Mouse (Mus musculus) left cerebral cortex, adult 11 months (tissue): ENCODE data around the gene Man1a.

Source experiments
- DNase-seq: peaks from one replicate; pipeline ENCODE4 v3.0.0; 2022; ENCODE audit warnings: low spot score

Gene Man1a

DNA sequence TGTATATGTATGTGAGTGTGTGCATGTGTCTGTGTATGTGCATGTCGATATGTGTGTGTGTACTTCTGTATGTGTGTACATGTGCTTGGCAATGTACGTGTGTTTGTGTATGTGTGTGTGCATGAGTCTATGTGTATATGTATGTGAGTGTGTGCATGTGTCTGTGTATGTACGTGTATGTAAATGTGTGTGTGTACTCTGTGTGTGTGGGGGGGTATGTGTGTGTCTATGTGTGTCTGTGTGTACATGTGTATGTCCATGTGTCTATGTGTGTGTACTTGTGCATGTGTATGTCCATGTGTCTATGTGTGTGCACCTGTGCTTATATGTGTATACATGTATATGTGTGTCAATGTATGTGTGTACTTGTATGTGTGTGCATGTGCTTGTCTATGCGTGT lies 15.2 kb downstream of the Man1a start:
- no peak for DNase-seq

DNA sequence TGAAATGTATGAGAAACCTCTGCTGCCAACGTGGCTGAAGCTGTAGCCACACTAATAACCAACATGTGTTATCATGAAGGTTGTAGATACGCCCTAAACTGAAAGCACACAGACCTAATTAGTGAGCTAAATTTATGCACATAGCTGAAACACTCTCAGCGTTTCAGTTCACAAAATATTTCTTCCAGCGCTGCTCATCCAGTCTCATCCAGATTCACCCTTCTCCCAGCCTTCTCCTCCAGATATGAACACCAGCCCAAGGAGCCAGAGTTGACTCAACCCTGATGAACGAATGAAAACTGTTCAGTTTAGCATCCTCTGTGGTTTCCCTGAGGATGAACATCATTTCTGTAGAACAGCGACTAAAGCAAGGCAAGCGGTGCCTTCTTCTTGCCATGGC lies 15.8 kb downstream of the Man1a start:
- no peak for DNase-seq

DNA sequence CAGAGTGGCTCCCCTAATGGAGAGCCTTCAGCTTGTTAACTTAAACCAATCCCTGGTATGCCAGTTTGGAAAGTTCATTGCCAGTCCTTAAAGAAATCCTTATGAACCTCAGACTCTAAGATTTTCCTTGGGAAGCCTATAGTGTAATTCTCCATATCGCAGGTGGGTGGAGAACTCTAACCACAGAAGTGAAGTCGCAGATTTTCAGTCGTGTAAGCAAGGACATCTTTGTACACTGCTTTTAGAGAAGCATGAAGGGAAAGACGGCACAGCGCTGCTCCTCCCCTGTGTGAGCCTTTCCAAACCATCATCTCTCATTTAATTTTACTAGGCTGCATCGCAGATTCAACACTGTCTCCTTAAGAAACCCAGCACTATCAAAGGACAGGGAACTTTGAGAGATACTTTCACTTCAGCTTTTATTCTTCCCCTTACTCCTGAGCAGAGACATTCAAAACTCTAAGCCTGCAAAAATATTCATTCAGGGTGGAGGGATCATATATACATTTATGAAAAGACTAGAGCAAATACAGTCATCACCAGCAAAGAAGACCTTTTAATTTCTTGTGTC lies 16.6 kb downstream of the Man1a start:
- no peak for DNase-seq

- DNase-seq: no peak
Observed at GRCm38 (mm10) chr10:54059092-54059496, 17.3 kb downstream of the Man1a start.

DNA sequence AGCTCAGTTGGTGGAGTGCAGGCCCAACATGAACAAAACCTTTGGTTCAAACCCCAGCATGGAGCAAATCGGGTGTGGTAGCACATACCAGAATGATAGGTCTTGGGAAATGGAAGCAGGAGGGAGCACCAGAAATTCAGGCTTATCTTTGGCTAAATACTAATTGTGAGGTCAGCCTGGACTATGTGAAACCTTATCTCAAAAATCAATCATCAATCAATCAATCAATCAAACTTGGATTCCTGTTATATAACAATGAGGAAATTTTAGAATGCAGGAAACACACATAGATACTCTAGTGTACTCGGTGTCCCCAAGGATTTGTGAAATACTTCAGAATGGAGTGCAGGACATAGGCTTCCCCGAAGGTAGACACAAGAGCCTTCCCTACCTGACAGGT lies 17.8 kb downstream of the Man1a start:
- DNase-seq: no peak

GRCm38 (mm10) chr10:54054188-54054587 lies 22.2 kb downstream of the Man1a start:
- DNase-seq: no peak

GRCm38 (mm10) chr10:54047885-54048284 lies 28.5 kb downstream of the Man1a start:
- no peak for DNase-seq

GRCm38 (mm10) chr10:54043358-54043757 lies 33.1 kb downstream of the Man1a start:
- DNase-seq: no peak

DNA sequence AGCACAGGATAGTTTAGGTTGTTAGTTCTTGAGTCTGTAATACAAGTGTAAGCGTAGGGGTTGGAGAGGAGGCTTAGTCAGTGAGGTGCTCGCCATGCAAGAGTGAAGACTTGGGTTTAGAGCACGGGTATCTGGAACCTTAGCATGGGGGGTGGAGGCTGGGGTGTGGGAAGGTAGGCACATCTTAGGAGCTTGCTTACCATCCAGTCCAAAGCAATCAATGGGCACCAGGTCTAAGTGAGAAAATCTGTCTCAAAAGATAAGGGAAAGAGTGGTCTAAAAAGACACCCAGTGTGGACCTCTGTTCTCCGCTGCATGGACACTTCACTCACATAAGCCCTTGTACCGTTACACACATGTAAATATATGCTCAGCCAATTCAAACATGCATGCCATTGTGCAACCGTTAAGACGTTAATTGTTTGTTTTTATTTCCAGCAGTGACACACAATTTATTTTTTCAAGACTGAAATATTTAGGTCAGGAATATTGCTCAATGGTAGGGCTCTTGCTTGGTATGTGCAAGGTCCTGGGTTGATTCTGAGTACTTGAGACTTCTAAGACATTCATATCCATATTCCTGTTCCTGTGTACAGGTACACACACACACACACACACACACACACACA lies 34.1 kb downstream of the Man1a start:
- DNase-seq: no peak

GRCm38 (mm10) chr10:54040261-54041165 lies 35.9 kb downstream of the Man1a start:
- peak; percentile 51 for DNase-seq

DNA sequence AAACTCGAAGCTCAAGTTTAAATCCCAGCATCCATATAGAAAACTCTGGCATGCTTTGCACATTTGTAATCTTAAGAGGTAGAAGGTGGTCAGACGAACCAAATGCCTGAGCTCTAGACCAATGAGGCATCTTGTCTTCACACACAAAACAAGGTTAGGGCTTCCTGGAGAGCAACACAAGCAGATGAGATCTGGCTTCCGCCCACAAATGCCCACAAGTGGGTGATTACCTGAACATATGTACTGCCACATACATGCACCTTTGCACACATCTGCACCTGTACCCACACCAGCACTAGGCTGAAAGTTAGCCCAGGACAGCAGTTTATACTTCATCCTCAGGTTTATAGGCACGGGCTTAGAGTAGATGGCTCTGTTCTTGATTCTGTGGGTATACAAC lies 36.7 kb downstream of the Man1a start:
- DNase-seq: no peak

DNA sequence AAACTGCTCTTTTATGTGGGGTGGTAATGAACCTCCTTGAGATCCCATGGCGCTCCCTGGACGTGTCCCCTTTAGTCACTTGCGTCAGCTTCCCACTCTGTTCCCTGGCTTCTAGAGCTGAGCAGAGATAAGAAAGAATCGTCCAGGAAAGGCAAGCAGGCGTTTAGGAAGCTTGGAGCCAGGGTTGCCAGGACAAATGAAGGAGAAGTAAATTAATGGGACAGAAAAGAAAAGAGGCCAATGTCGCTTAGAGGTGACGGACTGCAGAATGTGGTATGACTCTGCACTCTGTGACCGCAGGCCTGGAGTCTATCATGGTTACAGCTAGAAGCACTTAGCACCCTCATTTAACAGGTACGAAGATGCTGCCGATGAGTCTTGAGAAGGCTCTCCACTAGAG lies 37.7 kb downstream of the Man1a start:
- no peak for DNase-seq

- no peak for DNase-seq
Observed at GRCm38 (mm10) chr10:54038180-54038579, 38.2 kb downstream of the Man1a start.

DNA sequence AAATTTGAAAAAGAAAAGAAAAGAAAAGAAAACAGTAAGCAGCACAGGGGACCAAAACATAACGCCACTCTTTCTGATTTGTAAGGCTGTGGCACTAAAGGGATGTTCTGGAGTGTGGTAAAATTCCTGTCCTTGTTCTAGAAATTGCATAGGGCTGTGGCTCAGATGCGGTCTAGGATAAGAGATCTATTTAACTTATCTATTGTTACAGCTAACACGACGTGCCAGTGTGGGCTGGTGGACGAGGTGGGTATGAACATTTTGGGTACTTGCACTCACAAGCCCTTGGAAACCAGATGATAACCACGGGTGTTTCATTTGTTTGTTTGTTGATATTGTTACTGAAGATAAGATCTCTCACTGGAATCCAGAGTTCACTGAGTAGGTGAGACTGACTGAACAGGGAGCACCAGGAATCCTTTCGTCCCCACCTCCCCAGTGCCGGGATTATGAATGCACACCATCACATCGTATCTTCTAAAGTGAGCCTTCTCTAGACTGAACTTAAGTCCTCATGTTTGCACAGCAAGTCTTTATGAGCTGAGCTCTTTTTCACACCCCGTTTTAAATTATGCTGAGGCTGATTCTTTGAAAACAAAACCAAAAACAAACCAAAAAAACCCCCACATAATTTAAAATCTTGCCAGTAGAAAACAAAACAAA lies 38.9 kb downstream of the Man1a start:
- no peak for DNase-seq

GRCm38 (mm10) chr10:54035586-54035985 lies 40.8 kb downstream of the Man1a start:
- no peak for DNase-seq

- no peak for DNase-seq
Observed at GRCm38 (mm10) chr10:54034779-54035178, 41.6 kb downstream of the Man1a start.

- DNase-seq: no peak
Observed at GRCm38 (mm10) chr10:54032316-54033092, 43.9 kb downstream of the Man1a start.

- no peak for DNase-seq
Observed at GRCm38 (mm10) chr10:54028866-54029265, 47.5 kb downstream of the Man1a start.

DNA sequence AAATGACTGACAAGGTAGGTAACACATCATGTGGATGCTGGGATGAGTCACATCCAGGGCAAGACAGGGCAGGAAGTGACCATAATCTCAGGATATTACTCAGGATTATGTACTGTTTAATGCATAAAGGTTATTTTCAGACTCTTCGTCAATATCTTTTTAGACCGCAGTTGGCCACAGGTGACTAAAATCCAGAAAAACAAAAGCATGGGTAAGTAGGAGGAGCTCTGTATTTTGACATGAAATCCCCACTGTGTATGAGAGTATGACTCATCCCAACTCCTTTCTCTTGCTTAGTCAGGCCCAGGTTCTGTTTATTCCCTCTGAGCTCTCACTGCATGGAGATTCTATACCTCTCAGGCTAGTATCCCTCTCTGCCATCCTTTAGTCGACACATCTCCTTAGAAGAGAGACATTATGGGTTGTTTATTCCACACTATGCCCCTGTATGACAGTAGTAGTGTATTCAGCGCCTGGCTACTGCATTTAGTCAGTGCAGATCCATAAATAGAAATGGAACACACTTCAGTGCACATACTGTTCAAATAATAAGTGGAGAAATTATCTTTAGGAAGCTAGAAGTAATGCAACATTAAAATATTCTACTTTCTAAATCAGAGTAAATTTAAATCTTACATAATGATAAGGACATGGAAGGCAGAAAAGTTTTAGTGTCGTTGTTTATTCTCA lies 49.5 kb downstream of the Man1a start:
- DNase-seq: no peak

DNA sequence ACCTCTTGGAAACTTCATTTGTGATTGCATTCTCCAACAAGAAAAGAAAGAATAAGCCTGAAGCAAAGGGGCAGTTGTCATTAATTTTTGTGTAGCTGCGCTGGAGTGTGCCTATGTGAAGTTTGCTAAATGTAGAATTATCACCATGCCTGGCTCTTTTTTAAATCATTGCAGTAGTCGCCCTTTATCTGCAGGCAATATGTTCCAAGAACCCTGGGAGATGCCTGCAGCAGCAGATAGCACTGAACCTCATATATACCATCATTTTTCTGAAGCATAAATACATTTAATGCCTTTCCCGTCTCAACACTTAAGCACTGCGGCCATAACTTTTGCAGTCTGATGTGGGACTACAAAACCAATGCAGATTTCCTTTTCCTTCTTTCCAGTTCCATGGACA lies 50.3 kb downstream of the Man1a start:
- no peak for DNase-seq

GRCm38 (mm10) chr10:54017904-54018454 lies 58.4 kb downstream of the Man1a start:
- no peak for DNase-seq
